Mouse (Mus musculus) E14TG2a.4 (cell line): Measurements from ENCODE around the gene Gm37240.

ENCODE experiments used
- CTCF ChIP-seq: conservative IDR thresholded peaks from 2 replicates; pipeline ENCODE4 v1.5.1; 2014; ENCODE audit warnings: low read length
- NANOG ChIP-seq: IDR thresholded peaks from 2 replicates; pipeline ENCODE4 v1.6.1; 2014; ENCODE audit warnings: borderline replicate concordance, low read length, mixed read lengths
- POU5F1 ChIP-seq: IDR thresholded peaks from 2 replicates; pipeline ENCODE4 v1.6.1; 2014; ENCODE audit warnings: low read length, borderline replicate concordance

DNA sequence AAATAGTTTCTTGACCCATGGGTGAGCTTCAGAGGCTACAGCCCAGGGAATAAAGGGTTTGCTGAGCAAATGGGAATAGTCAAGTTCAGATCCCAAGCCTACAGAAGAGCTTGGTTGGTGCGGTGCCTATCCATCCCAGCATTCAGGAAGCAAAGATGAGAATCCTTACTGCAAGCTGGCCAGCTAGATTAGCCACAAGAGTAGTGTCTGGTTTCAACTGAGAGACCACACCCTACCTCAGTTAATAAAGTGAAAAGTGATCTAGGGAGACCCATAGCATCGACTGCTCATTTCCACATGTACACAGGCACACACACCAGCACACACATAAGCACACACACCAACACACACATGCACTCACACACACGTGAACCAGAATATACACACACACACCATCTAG is 145.6 kb downstream of the Gm37240 start:
- no peak for TF ChIP-seq CTCF
- no peak for TF ChIP-seq NANOG
- no peak for TF ChIP-seq POU5F1
